Mouse (Mus musculus) C2C12 (cell line): ENCODE measurements around the gene Tubb4a. TPM values are rescaled to one million over a fixed set of nuclear protein-coding genes. Genes with fewer than 3 reads are reported as not detected.

ENCODE experiments used
- H3K27me3 ChIP-seq: one replicate; pipeline ENCODE4 v1.6.1; 2011; ENCODE audit not compliant: control insufficient read depth, insufficient read depth, insufficient read length
- H3K36me3 ChIP-seq: one replicate; pipeline ENCODE4 v1.6.1; 2011; ENCODE audit not compliant: control insufficient read depth, insufficient read depth
- H3K4me3 ChIP-seq: one replicate; pipeline ENCODE4 v1.5.1; 2011; ENCODE audit warnings: mild to moderate bottlenecking, control low read depth; ENCODE audit not compliant: poor library complexity, insufficient read depth, severe bottlenecking
- H3K79me2 ChIP-seq: one replicate; pipeline ENCODE4 v1.6.1; 2011; ENCODE audit not compliant: control insufficient read depth, insufficient read depth
- H3K79me3 ChIP-seq: one replicate; pipeline ENCODE4 v1.6.1; 2011; ENCODE audit warnings: low read depth, control low read depth
- H3ac ChIP-seq: one replicate; pipeline ENCODE3; 2011; ENCODE audit warnings: low read depth; ENCODE audit not compliant: control insufficient read depth, insufficient read length
- CEBPB ChIP-seq: IDR thresholded peaks from one replicate; pipeline ENCODE4 v1.6.1; 2011; ENCODE audit warnings: low read depth, mild to moderate bottlenecking, control low read depth, moderate library complexity
- CTCF ChIP-seq: IDR thresholded peaks from one replicate; pipeline ENCODE4 v1.5.1; 2011; ENCODE audit not compliant: control insufficient read depth, insufficient read depth, insufficient read length
- FOSL1 ChIP-seq: IDR thresholded peaks from one replicate; pipeline ENCODE4 v1.8.0; 2011; ENCODE audit warnings: mild to moderate bottlenecking, low read length; ENCODE audit not compliant: poor library complexity, insufficient read depth, severe bottlenecking
- MAX ChIP-seq: IDR thresholded peaks from one replicate; pipeline ENCODE4 v1.6.1; 2011; ENCODE audit warnings: mild to moderate bottlenecking, control low read depth
- MYOD1 ChIP-seq: IDR thresholded peaks from one replicate; pipeline ENCODE4 v1.6.1; 2011; ENCODE audit warnings: low read depth; ENCODE audit not compliant: control insufficient read depth, insufficient read length
- MYOG ChIP-seq: IDR thresholded peaks from one replicate; pipeline ENCODE4 v1.6.1; 2011; ENCODE audit not compliant: control insufficient read depth, insufficient read length; ENCODE audit errors: extremely low read depth
- USF1 ChIP-seq: IDR thresholded peaks from one replicate; pipeline ENCODE4 v1.6.1; 2011; ENCODE audit warnings: low read depth, mild to moderate bottlenecking, control low read depth, moderate library complexity
- polyA plus RNA-seq: library from polyadenylated mRNA; unstranded; fragments of >200 nt; fragmentation: generic; extraction: Trizol; gene quantifications from one replicate; pipeline ENCODE4 v1.2.1, GENCODE M21; 2012; ENCODE audit warnings: missing spikeins

Tubb4a gene
- polyA plus RNA-seq, 1 experiment = 0.18 TPM

- H3K79me2 ChIP-seq = peaks cover 21% of the 10 kb centered on the region
- no peaks in the 10 kb centered on the region for H3K36me3 ChIP-seq
- no peak for TF ChIP-seq FOSL1
- TF ChIP-seq MAX = no peak
- TF ChIP-seq CEBPB = no peak
- no peak for TF ChIP-seq CTCF
- TF ChIP-seq USF1 = no peak
- no peak for TF ChIP-seq MYOD1
- no peak for TF ChIP-seq MYOG
- H3ac ChIP-seq = peak within 1 kb of the TSS; percentile 83
- peak within 1 kb of the TSS; percentile 65 for H3K4me3 ChIP-seq
- H3K79me3 ChIP-seq = peaks cover 8% of the 10 kb centered on the region
- no peaks in the 10 kb centered on the region for H3K27me3 ChIP-seq
These were observed 17.8 kb upstream of the Tubb4a start, which contains the start of gene Tnfsf9 for GRCm38 (mm10) chr17:57105181-57106034. Tnfsf9 (plus strand) TSS chr17:57105325.

GRCm38 (mm10) chr17:57104496-57104895 is 16.9 kb upstream of the Tubb4a start:
- Histone ChIP-seq H3K4me3 (no peak overlapping the region), H3K79me3 (peaks cover 8% of the 10 kb centered on the region), H3K79me2 (peaks cover 21% of the 10 kb centered on the region), H3ac (no peak overlapping the region), H3K36me3 (no peaks in the 10 kb centered on the region), H3K27me3 (no peaks in the 10 kb centered on the region)
- TF ChIP-seq CTCF (no peak), MYOD1 (no peak), MYOG (no peak), CEBPB (no peak), MAX (no peak), FOSL1 (no peak), USF1 (no peak)

- TF ChIP-seq MYOG = no peak
- no peak for TF ChIP-seq CEBPB
- TF ChIP-seq USF1 = no peak
- no peak for TF ChIP-seq MAX
- TF ChIP-seq CTCF = no peak
- no peak for TF ChIP-seq MYOD1
- no peak for TF ChIP-seq FOSL1
- no peak overlapping the region for H3ac ChIP-seq
- no peaks in the 10 kb centered on the region for H3K27me3 ChIP-seq
- no peak overlapping the region for H3K4me3 ChIP-seq
- peaks cover 19% of the 10 kb centered on the region for H3K79me2 ChIP-seq
- H3K36me3 ChIP-seq = no peaks in the 10 kb centered on the region
- H3K79me3 ChIP-seq = peaks cover 8% of the 10 kb centered on the region
These were observed 14.7 kb upstream of the Tubb4a start for GRCm38 (mm10) chr17:57102276-57102675.

GRCm38 (mm10) chr17:57099629-57100325 is 12.2 kb upstream of the Tubb4a start:
- no peaks in the 10 kb centered on the region for H3K36me3 ChIP-seq
- H3ac ChIP-seq = no peak overlapping the region
- no peaks in the 10 kb centered on the region for H3K79me2 ChIP-seq
- H3K27me3 ChIP-seq = no peaks in the 10 kb centered on the region
- H3K4me3 ChIP-seq = no peak overlapping the region
- H3K79me3 ChIP-seq = no peaks in the 10 kb centered on the region
- TF ChIP-seq MYOG = no peak
- no peak for TF ChIP-seq USF1
- TF ChIP-seq MYOD1 = no peak
- no peak for TF ChIP-seq FOSL1

- Histone ChIP-seq H3ac (no peak overlapping the region), H3K79me3 (no peaks in the 10 kb centered on the region), H3K4me3 (no peak overlapping the region), H3K79me2 (no peaks in the 10 kb centered on the region), H3K27me3 (no peaks in the 10 kb centered on the region), H3K36me3 (no peaks in the 10 kb centered on the region)
- TF ChIP-seq MYOG (no peak), CEBPB (no peak), USF1 (no peak), MAX (no peak), MYOD1 (no peak), CTCF (no peak), FOSL1 (no peak)
These were observed 10.7 kb upstream of the Tubb4a start for GRCm38 (mm10) chr17:57098321-57098720.

- Histone ChIP-seq H3K4me3 (no peak overlapping the region), H3K36me3 (no peaks in the 10 kb centered on the region), H3K27me3 (no peaks in the 10 kb centered on the region), H3K79me2 (no peaks in the 10 kb centered on the region), H3K79me3 (no peaks in the 10 kb centered on the region), H3ac (no peak overlapping the region)
- TF ChIP-seq MYOD1 (no peak), CTCF (peak; percentile 90), MYOG (no peak), MAX (no peak), CEBPB (no peak), USF1 (no peak), FOSL1 (no peak)
These were observed 9.0 kb upstream of the Tubb4a start for GRCm38 (mm10) chr17:57096623-57096920.
